Mouse (Mus musculus) myocyte (in vitro differentiated cells): Measurements from ENCODE around the gene Ddi2.

ENCODE experiments used
- CEBPB ChIP-seq: IDR thresholded peaks from 2 replicates; pipeline ENCODE4 v1.6.1; 2011; ENCODE audit warnings: mild to moderate bottlenecking, moderate library complexity; ENCODE audit not compliant: poor library complexity, insufficient read depth, severe bottlenecking
- E2F4 ChIP-seq: IDR thresholded peaks from one replicate; pipeline ENCODE4 v1.6.1; 2011; ENCODE audit warnings: mild to moderate bottlenecking, control low read depth, moderate library complexity; ENCODE audit not compliant: insufficient read depth
- MYOD1 ChIP-seq, 3 experiments: IDR thresholded peaks; one replicate each; pipeline ENCODE4 v1.6.1; 2011; ENCODE audit warnings: control low read depth in 2 of 3, low read depth in 2 of 3, mild to moderate bottlenecking in 2 of 3, moderate library complexity in 1 of 3; ENCODE audit not compliant: insufficient read length in 2 of 3, control insufficient read depth in 1 of 3
- MYOG ChIP-seq, 3 experiments: IDR thresholded peaks; one replicate each; pipeline ENCODE4 v1.6.1; 2011; ENCODE audit warnings: control low read depth in 2 of 3, low read depth in 2 of 3, mild to moderate bottlenecking in 2 of 3; ENCODE audit not compliant: insufficient read length in 2 of 3, control insufficient read depth in 1 of 3, insufficient read depth in 1 of 3
- POLR2A ChIP-seq: IDR thresholded peaks from one replicate; pipeline ENCODE4 v1.6.1; 2011; ENCODE audit warnings: low read depth, mild to moderate bottlenecking, control low read depth, moderate library complexity; ENCODE audit not compliant: insufficient read length
- POLR2AphosphoS2 ChIP-seq: IDR thresholded peaks from one replicate; pipeline ENCODE4 v1.6.1; 2011; ENCODE audit warnings: low read depth, control low read depth; ENCODE audit not compliant: insufficient read length
- TCF12 ChIP-seq: IDR thresholded peaks from one replicate; pipeline ENCODE4 v1.6.1; 2011; ENCODE audit warnings: mild to moderate bottlenecking, control low read depth; ENCODE audit not compliant: poor library complexity, insufficient read depth, severe bottlenecking
- USF1 ChIP-seq: IDR thresholded peaks from one replicate; pipeline ENCODE4 v1.6.1; 2011; ENCODE audit warnings: low read depth, mild to moderate bottlenecking, control low read depth, moderate library complexity

GRCm38 (mm10) chr4:141763476-141763875 is 40.3 kb upstream of the Ddi2 start:
- no peak for TF ChIP-seq MYOG (IDR thresholded peaks at IDR 0.05; ENCODE audit: control insufficient read depth in 1 of 3, insufficient read depth in 1 of 3, insufficient read length in 2 of 3, low read depth in 2 of 3)
- no peak for TF ChIP-seq TCF12
- no peak for TF ChIP-seq CEBPB
- TF ChIP-seq POLR2A: no peak
- TF ChIP-seq E2F4: no peak
- no peak for TF ChIP-seq MYOD1 (IDR thresholded peaks at IDR 0.05; ENCODE audit: control insufficient read depth in 1 of 3, insufficient read length in 2 of 3, low read depth in 2 of 3)
- no peak for TF ChIP-seq POLR2AphosphoS2
- TF ChIP-seq USF1: no peak
